Mouse (Mus musculus) midbrain, embryonic 12.5 days (tissue): ENCODE measurements at regions not wholly inside any gene's neighbourhood (a gene's known extent, or its start where the extent isn't known, plus 50 kb on each side); places are given as distances from the start of the nearest gene placed in this dataset.
A peak's percentile ranks its signal among the peaks of the same experiment; 100 is the strongest.

Experiments used
- ATAC-seq: fragments of 200-750 bp; cut with Nextera tagmentation; 2 replicates; pipeline ENCODE4 v1.8.0; 2017; ENCODE audit warnings: low read depth, moderate TSS enrichment, moderate library complexity; ENCODE audit not compliant: low FRiP score
- H3K27ac ChIP-seq: fragments of 300-500 bp; sonication (generic); replicated peaks from 2 replicates; pipeline ENCODE4 v1.5.1; 2016; ENCODE audit warnings: mild to moderate bottlenecking
- H3K27me3 ChIP-seq: fragments of 300-500 bp; sonication (generic); 2 replicates; pipeline ENCODE4 v1.6.1; 2016; ENCODE audit warnings: mild to moderate bottlenecking
- H3K36me3 ChIP-seq: fragments of 300-500 bp; sonication (generic); 2 replicates; pipeline ENCODE4 v1.6.1; 2016
- H3K4me1 ChIP-seq: fragments of 300-500 bp; sonication (generic); 2 replicates; pipeline ENCODE4 v1.6.1; 2016
- H3K4me2 ChIP-seq: fragments of 300-500 bp; sonication (generic); replicated peaks from 2 replicates; pipeline ENCODE4 v1.6.1; 2016; ENCODE audit warnings: mild to moderate bottlenecking, moderate library complexity
- H3K4me3 ChIP-seq: fragments of 300-500 bp; sonication (generic); 2 replicates; pipeline ENCODE4 v1.5.1; 2016; ENCODE audit warnings: mild to moderate bottlenecking
- H3K9ac ChIP-seq: fragments of 300-500 bp; sonication (generic); replicated peaks from 2 replicates; pipeline ENCODE4 v1.6.1; 2016; ENCODE audit warnings: mild to moderate bottlenecking, moderate library complexity
- H3K9me3 ChIP-seq: fragments of 300-500 bp; sonication (generic); 2 replicates; pipeline ENCODE4 v1.6.1; 2016; ENCODE audit warnings: mild to moderate bottlenecking
- WGBS: fragments of 180-500 bp; shearing (Covaris S2); methylation state at CpG from one replicate; pipeline ENCODE4 v1.1.7; 2016; 5-methylcytosine and 5-hydroxymethylcytosine counted together

DNA sequence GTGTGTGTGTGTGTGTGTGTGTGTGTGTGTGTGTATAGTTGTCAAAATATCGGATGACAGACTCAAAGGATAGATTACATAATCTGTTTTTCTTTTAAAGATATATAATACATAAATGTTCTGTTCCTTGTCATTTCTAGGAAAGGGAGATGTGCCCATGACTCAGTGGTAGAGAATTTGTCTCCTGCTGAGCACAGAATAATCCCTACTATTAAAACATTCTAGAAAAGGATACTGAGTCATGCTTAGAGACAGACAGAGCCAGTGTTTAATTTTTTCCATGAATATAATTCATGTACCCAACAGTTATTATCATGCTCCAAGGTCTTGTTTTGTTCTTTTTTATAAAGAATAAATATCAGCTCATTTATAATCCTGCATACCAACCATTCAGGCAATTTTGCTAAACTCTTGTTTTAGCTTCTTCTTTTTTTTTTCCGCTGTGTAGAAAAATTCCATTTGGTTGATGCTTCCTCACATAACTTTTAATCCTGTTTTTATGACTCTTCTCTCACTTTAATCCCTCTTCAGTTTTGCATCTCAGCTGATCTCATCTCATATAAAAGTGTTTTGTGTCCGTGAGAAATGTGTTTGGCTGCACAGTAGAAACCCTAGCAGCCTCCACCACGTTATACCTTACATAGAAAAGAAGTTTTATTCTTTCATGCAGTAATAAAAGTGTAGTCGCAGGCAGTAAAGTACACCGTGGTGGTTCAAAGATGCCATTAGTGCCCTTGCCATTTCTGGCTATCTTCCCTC lies 762.3 kb downstream of the Nedd1 start:
- 66% methylated on average over 6 of the region's 6 CpGs for WGBS
- no peaks in the 10 kb centered on the region for H3K27me3 ChIP-seq
- no peaks in the 10 kb centered on the region for H3K4me1 ChIP-seq
- H3K9me3 ChIP-seq, result no peaks in the 10 kb centered on the region
- no peak overlapping the region for H3K4me2 ChIP-seq
- no peak overlapping the region for H3K27ac ChIP-seq
- no peaks in the 10 kb centered on the region for H3K36me3 ChIP-seq
- ATAC-seq, result no peak
- H3K9ac ChIP-seq, result no peak overlapping the region
- H3K4me3 ChIP-seq, result no peak overlapping the region

GRCm38 (mm10) chr10:91953078-91953477 lies 769.1 kb downstream of the Nedd1 start:
- Histone ChIP-seq H3K9me3 (no peaks in the 10 kb centered on the region), H3K36me3 (no peaks in the 10 kb centered on the region), H3K4me3 (no peak overlapping the region), H3K27ac (no peak overlapping the region), H3K4me2 (no peak overlapping the region), H3K27me3 (no peaks in the 10 kb centered on the region), H3K4me1 (no peaks in the 10 kb centered on the region), H3K9ac (no peak overlapping the region)
- ATAC-seq, result no peak
- WGBS, result 92% methylated on average over 1 of the region's 1 CpGs

DNA sequence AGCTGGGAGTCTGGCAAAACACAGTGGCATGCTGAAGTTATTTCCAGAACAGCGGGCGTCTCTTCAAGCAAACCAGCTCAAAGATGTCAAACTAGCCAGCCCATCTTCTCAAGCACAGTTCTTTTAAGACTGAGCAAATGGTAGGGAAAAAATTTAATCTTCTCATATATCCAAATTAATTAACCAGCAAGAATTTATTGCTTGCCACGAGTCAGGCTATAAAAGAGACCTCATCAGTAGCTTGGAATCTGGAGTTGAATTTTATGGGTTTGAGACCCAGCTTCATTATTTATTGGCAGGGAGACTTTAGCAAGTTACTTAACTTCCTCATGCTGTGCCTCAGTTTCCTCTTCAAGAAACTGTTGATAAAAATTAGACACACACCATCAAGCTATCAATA lies 742.5 kb upstream of the Tmpo start:
- Histone ChIP-seq H3K4me3 (no peak overlapping the region), H3K27ac (no peak overlapping the region), H3K4me2 (no peak overlapping the region), H3K36me3 (no peaks in the 10 kb centered on the region), H3K9me3 (no peaks in the 10 kb centered on the region), H3K4me1 (no peaks in the 10 kb centered on the region), H3K27me3 (no peaks in the 10 kb centered on the region), H3K9ac (no peak overlapping the region)
- no peak for ATAC-seq
- WGBS, result 79% methylated on average over 3 of the region's 3 CpGs

GRCm38 (mm10) chr10:91889864-91890263 lies 708.7 kb upstream of the Tmpo start:
- no peaks in the 10 kb centered on the region for H3K36me3 ChIP-seq
- H3K27ac ChIP-seq, result no peak overlapping the region
- no peak overlapping the region for H3K4me2 ChIP-seq
- no peak overlapping the region for H3K9ac ChIP-seq
- H3K9me3 ChIP-seq, result no peaks in the 10 kb centered on the region
- no peaks in the 10 kb centered on the region for H3K27me3 ChIP-seq
- H3K4me1 ChIP-seq, result no peaks in the 10 kb centered on the region
- no peak for ATAC-seq
- WGBS, result 87% methylated on average over 6 of the region's 6 CpGs
- H3K4me3 ChIP-seq, result no peak overlapping the region

GRCm38 (mm10) chr10:91888537-91888936 lies 707.4 kb upstream of the Tmpo start:
- Histone ChIP-seq H3K4me2 (no peak overlapping the region), H3K9ac (no peak overlapping the region), H3K9me3 (no peaks in the 10 kb centered on the region), H3K27me3 (no peaks in the 10 kb centered on the region), H3K4me1 (no peaks in the 10 kb centered on the region), H3K36me3 (no peaks in the 10 kb centered on the region), H3K4me3 (no peak overlapping the region), H3K27ac (no peak overlapping the region)
- ATAC-seq, result no peak
- WGBS, result 86% methylated on average over 4 of the region's 4 CpGs

- H3K9me3 ChIP-seq, result no peaks in the 10 kb centered on the region
- no peak for ATAC-seq
- H3K4me2 ChIP-seq, result no peak overlapping the region
- 65% methylated on average over 5 of the region's 5 CpGs for WGBS
- H3K4me3 ChIP-seq, result no peak overlapping the region
- H3K4me1 ChIP-seq, result peaks cover 13% of the 10 kb centered on the region
- no peaks in the 10 kb centered on the region for H3K36me3 ChIP-seq
- no peak overlapping the region for H3K27ac ChIP-seq
- no peaks in the 10 kb centered on the region for H3K27me3 ChIP-seq
- no peak overlapping the region for H3K9ac ChIP-seq
Observed at GRCm38 (mm10) chr10:91883155-91883554, 702.0 kb upstream of the Tmpo start.

- Histone ChIP-seq H3K27ac (no peak overlapping the region), H3K4me2 (no peak overlapping the region), H3K4me3 (no peak overlapping the region), H3K36me3 (no peaks in the 10 kb centered on the region), H3K4me1 (peaks cover 13% of the 10 kb centered on the region), H3K27me3 (no peaks in the 10 kb centered on the region), H3K9me3 (no peaks in the 10 kb centered on the region), H3K9ac (no peak overlapping the region)
- ATAC-seq, result no peak
- WGBS, result 65% methylated on average over 4 of the region's 4 CpGs
Observed at GRCm38 (mm10) chr10:91882481-91882880, 701.4 kb upstream of the Tmpo start.

DNA sequence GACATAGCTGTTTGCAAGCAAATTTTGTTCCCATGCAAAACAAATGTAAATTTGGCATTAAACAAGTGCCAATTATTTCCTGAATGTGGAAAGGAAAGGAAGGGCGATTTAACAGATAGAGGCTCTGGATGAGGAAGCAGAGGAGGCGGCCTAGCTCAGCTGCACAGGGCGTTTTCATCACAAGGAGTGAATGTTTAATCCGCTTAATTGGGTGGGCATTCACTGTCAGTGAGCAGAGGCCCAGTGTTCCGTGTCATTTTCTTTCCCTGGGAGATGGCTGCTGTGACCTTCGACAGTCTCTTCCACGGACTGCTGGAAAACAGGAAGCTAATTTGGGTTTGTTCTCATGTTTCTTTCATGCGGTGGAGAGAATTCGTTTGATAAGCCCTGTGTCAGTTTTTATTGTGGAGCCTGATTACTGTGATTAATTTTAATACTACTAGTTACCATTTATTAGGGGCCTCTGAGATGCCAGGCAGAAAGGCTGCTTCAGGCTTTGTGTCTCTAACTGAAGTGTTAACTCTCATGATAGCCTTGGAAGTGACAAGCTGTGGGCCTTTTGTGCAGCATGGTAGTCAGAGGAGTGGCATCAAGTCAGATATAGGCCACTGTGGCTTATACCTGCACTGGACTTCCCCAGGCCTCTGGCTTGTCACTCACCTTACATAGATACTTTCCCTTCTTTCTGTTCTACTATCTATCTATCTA lies 700.6 kb upstream of the Tmpo start:
- peak; percentile 85 for ATAC-seq
- Histone ChIP-seq H3K4me1 (peaks cover 13% of the 10 kb centered on the region), H3K36me3 (no peaks in the 10 kb centered on the region), H3K4me2 (no peak overlapping the region), H3K27ac (peak overlapping the region; percentile 70), H3K9me3 (no peaks in the 10 kb centered on the region), H3K9ac (no peak overlapping the region), H3K27me3 (no peaks in the 10 kb centered on the region), H3K4me3 (no peak overlapping the region)
- 14% methylated on average over 9 of the region's 9 CpGs for WGBS

GRCm38 (mm10) chr10:91875450-91875849 lies 694.3 kb upstream of the Tmpo start:
- Histone ChIP-seq H3K27me3 (no peaks in the 10 kb centered on the region), H3K4me2 (no peak overlapping the region), H3K4me3 (no peak overlapping the region), H3K27ac (no peak overlapping the region), H3K36me3 (no peaks in the 10 kb centered on the region), H3K9ac (no peak overlapping the region), H3K4me1 (no peaks in the 10 kb centered on the region), H3K9me3 (no peaks in the 10 kb centered on the region)
- ATAC-seq, result no peak
- 84% methylated on average over 3 of the region's 3 CpGs for WGBS

- Histone ChIP-seq H3K27me3 (no peaks in the 10 kb centered on the region), H3K4me1 (no peaks in the 10 kb centered on the region), H3K9me3 (no peaks in the 10 kb centered on the region), H3K4me2 (no peak overlapping the region), H3K27ac (no peak overlapping the region), H3K4me3 (no peak overlapping the region), H3K36me3 (no peaks in the 10 kb centered on the region), H3K9ac (no peak overlapping the region)
- ATAC-seq, result no peak
- WGBS, result 87% methylated on average over 4 of the region's 4 CpGs
Observed at GRCm38 (mm10) chr10:91871244-91871643, 690.1 kb upstream of the Tmpo start.

DNA sequence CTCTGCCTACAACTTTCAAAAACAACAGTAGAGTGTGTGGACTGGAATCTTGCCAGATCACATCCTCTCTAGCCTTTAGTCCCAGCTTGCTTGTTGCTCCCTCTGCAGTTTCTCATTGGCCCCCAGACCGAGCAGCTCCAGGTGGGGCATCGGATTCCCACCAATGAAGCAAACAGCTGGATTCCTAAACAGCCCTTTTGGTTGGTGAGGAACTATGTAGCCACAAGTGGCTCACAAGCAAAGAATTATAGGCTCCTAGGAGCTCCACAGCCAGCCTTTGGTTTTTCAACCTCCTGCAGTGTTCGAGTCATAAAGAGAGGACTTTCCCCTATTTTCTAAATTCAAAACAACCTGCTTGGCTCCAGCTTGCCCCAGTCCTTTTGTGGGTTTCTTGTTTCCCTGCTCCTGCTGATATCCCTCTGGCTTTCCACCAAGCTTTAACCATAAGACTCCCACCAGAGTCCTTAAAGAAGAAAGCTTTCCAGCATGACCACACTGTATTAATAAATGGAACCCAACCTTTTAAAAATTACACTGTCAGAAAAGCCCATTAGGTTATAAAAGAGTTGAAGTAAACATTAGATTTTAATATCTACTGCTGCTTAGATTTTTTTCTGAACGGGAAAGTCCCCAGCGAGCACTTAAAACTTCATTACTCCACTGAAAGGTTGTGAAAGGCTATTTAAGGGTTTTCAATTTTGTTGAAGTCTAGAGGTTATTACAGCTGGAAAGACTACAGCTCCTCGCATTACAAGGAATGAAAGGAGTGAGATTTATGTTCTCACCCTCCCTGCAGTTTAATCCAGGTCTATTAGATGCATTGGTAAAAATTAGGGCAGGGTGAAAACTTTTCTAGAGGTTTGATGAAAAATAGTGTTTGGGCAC lies 677.8 kb upstream of the Tmpo start:
- H3K4me3 ChIP-seq, result no peak overlapping the region
- WGBS, result 40% methylated on average over 6 of the region's 6 CpGs
- ATAC-seq, result no peak
- no peak overlapping the region for H3K4me2 ChIP-seq
- H3K9ac ChIP-seq, result no peak overlapping the region
- no peaks in the 10 kb centered on the region for H3K27me3 ChIP-seq
- no peaks in the 10 kb centered on the region for H3K4me1 ChIP-seq
- H3K27ac ChIP-seq, result no peak overlapping the region
- H3K36me3 ChIP-seq, result no peaks in the 10 kb centered on the region
- H3K9me3 ChIP-seq, result no peaks in the 10 kb centered on the region

DNA sequence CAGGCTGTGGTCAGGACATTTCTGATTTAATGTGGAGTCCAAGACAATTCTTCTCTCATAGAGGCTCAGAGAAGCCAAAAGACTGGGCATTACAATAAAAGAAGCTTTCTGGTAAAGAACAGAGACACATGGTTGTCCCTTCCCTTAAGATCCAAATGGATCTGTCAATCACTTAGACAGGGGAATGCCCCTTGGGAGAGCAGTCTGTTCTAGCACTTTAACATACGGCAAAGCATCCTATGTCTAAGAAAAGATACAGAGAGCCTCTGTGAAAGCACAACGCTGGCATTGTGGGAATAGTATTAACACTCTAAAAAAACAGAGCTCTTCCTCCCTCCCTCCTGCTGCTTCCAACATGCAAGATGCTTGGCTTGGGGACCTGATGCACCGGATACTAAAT lies 646.0 kb upstream of the Tmpo start:
- no peak for ATAC-seq
- no peak overlapping the region for H3K4me2 ChIP-seq
- no peaks in the 10 kb centered on the region; the same call in 1 of the 2 replicates for H3K4me1 ChIP-seq
- H3K4me3 ChIP-seq, result no peak overlapping the region
- no peak overlapping the region for H3K27ac ChIP-seq
- H3K27me3 ChIP-seq, result no peaks in the 10 kb centered on the region
- H3K9me3 ChIP-seq, result no peaks in the 10 kb centered on the region
- WGBS, result 44% methylated on average over 3 of the region's 3 CpGs
- H3K9ac ChIP-seq, result no peak overlapping the region
- H3K36me3 ChIP-seq, result no peaks in the 10 kb centered on the region
